Mouse (Mus musculus) ES-E14 (cell line): ENCODE measurements at regions not wholly inside any gene's neighbourhood (a gene's known extent, or its start where the extent isn't known, plus 50 kb on each side); places are given as distances from the start of the nearest gene placed in this dataset.

Experiments
- HCFC1 ChIP-seq: IDR thresholded peaks from 2 replicates; pipeline ENCODE4 v1.6.1; 2012; ENCODE audit warnings: low read length, inconsistent platforms, borderline replicate concordance; ENCODE audit not compliant: insufficient read depth
- MAFK ChIP-seq: IDR thresholded peaks from 2 replicates; pipeline ENCODE4 v1.6.1; 2014; ENCODE audit warnings: mild to moderate bottlenecking, low read depth, low read length, inconsistent platforms; ENCODE audit not compliant: insufficient read depth
- ZC3H11A ChIP-seq: IDR thresholded peaks from 2 replicates; pipeline ENCODE4 v1.6.1; 2012; ENCODE audit warnings: low read depth, mild to moderate bottlenecking, inconsistent platforms, low read length, borderline replicate concordance
- ZNF384 ChIP-seq: IDR thresholded peaks from 2 replicates; pipeline ENCODE4 v1.6.1; 2012; ENCODE audit warnings: low read depth, low read length, inconsistent platforms

DNA sequence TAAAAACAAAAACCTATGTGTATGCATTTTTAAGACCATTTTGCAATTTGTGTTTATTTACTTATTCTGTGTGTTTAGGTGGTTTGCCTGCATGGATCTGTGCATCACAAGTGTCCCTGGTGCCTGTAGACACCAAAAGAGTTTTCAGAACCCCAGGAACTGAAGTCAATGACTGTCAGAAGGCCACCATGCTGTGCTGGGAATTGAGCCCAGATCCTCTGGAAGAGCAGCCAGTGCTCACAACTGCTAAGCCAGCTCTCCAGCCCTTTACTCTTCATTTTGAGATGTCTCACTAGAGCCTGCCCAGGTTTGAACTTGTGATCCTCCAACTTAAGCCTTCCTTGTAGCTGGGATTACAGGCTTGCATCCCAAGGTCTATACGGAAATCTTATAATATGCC lies 113.8 kb downstream of the Dhrs2 start:
- no peak for TF ChIP-seq ZNF384
- TF ChIP-seq HCFC1 = no peak
- TF ChIP-seq ZC3H11A = no peak
- TF ChIP-seq MAFK = no peak
